Mouse (Mus musculus) left cerebral cortex, postnatal 14 days (tissue): ENCODE measurements around the gene Otof. TPM values are rescaled to one million over a fixed set of nuclear protein-coding genes. Genes with fewer than 3 reads are reported as not detected.

Source experiments
- DNase-seq, 2 experiments: peaks; one replicate each; pipeline ENCODE4 v3.0.0; 2021 to 2022; ENCODE audit warnings: low spot score in 2 of 2, mixed read lengths in 1 of 2
- intact Hi-C: fragments of 180-260 bp; cut with DNase I; formaldehyde crosslinking; loops from one replicate; pipeline ENCODE4 v1.15.1; 2025
- total RNA-seq, 2 experiments: library from RNA; stranded (reverse); gene quantifications; 2 replicates each; pipeline ENCODE4 v1.2.3; 2021

Gene Otof
- total RNA-seq, 2 experiments from 2014 or later: 14.2 to 14.5 TPM

GRCm38 (mm10) chr5:30355559-30356159 is 106.1 kb downstream of the Otof start:
- intact Hi-C loops: no loop called here
- DNase-seq: no peak

GRCm38 (mm10) chr5:30355114-30355513 is 106.6 kb downstream of the Otof start:
- intact Hi-C loops: no loop called here
- no peak for DNase-seq

- DNase-seq: no peak
- intact Hi-C loops: no loop called here
Measured at GRCm38 (mm10) chr5:30353605-30354004, 108.1 kb downstream of the Otof start.

GRCm38 (mm10) chr5:30343886-30344285 is 117.8 kb downstream of the Otof start:
- intact Hi-C loops: no loop called here
- no peak for DNase-seq

DNA sequence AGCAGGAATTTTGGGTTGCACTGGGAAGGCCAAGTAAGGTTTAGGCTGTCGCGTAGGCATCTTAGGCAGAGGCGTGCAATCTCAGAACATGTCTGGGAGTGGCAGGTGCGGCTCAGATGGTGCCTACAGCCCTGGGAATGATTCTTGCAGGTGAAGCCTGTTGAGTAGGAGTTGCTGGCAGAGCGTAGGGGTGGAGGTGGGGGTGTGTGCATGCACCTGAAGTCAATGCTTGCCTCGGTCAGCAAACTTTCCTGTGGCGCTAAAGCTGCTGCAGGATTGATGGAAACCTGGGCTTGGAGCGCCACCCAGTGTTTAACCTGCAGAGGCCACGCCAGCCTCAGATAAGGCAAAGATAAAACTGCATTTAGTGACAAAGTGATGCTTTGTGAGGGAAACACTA is 118.6 kb downstream of the Otof start:
- DNase-seq: peak; percentile 54 to 67
- intact Hi-C loops: no loop called here

DNA sequence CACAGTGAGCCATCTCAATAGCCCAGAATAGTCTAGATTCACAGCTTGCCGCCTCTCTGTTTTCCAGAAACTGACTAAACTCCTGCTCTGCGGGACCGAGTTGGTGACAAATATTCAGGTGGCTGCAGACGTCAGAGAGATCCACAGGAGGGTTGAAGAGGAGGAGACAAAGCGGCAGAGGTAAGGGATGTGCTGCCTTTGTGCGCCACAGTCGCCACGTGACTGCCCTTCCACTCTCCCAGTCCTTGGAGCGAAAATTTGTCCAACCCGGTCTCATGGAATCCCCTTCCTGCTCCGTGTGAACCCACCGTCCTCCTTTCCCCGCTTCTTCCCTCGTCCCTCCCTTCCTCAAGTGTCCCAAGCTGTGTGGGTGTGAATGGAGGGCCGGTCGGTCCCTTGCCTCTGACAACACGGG is 119.1 kb downstream of the Otof start:
- peak in 1 of 2 experiments; percentile 42 for DNase-seq
- intact Hi-C loops: no loop called here

DNA sequence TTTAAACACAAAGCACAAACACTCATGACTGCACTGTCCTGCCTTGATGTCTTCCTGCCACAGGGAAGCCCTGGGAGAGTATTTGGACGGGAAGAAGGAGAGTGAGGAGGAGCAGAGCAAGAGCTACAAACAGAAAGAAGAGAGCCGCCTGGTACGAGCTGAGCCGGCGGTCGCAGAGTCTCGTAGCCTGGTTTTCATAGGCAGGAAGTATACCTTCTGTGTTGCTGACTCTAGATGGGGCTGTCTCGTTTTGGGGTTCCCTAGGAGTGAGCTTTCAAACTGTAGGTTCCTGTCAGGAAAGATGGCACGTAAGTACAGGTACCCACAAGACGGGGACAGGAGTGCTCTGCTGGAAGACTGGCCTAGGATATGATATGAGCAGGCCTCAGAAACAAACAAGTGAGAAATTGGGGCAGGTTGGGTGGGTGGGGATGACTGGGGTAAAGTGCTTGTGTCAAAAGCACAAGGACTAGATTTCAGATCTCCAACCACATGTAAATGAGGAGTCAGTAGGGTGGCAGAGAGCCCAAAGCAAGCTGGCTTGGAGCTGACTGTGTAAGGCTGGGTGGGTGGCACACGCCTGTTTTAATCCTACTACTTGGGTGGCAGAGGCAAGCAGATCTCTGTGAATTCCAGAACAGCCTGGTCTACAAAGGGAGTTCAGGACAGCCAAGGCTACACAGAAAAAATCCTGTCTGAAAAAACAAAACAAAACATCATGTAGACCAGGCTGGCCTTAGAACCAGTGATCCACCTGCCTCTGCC is 119.9 kb downstream of the Otof start:
- intact Hi-C loops: no loop called here
- no peak for DNase-seq

- no peak for DNase-seq
- intact Hi-C loops: no loop called here
Measured at GRCm38 (mm10) chr5:30340815-30341214, 120.9 kb downstream of the Otof start.

Other genes starting within 250 kb of the Otof start
- gene Selenoi, start 229.4 kb downstream of the Otof start, total RNA-seq: 10 to 100 TPM; 47.6 to 56.7 TPM
- 10 to 100 TPM; 14.9 to 18.2 TPM for gene Drc1, start 180.5 kb downstream of the Otof start, total RNA-seq
- not detected for gene 1700001C02Rik, start 4.1 kb upstream of the Otof start, total RNA-seq
- not detected for gene Cib4, start 83.9 kb upstream of the Otof start, total RNA-seq
- gene Kcnk3, start 126.2 kb upstream of the Otof start, total RNA-seq: 10 to 100 TPM; 19.5 to 20.2 TPM
- gene Slc35f6, start 186.0 kb upstream of the Otof start, total RNA-seq: 10 to 100 TPM; 32.2 to 37.4 TPM
- gene Cenpa, start 204.8 kb upstream of the Otof start, total RNA-seq: 1 to 10 TPM; 8.1 to 9.5 TPM
- gene Dpysl5, start 249.6 kb upstream of the Otof start, total RNA-seq: 100 to 1,000 TPM; 102 to 111 TPM